Mouse (Mus musculus): Measurements from ENCODE around the gene Nphs2. TPM values are rescaled to one million over a fixed set of nuclear protein-coding genes. Genes with fewer than 3 reads are reported as not detected.
"Not testable (repeated sequence)": the region's sequence is repeated elsewhere in the genome, so short reads cannot be mapped to it uniquely, and the experiment has no call there.

The Nphs2 gene
- not detected for total RNA-seq (2021)
- long read RNA-seq, experiment 1, result 0 reads
- long read RNA-seq, experiment 2, result 0 reads

GRCm38 (mm10) chr1:156310630-156311029 is at the start of gene Nphs2:
Gene Nphs2 (plus strand): TSS chr1:156310727.
- peak; percentile 9 for DNase-seq

- peak; percentile 65 for DNase-seq
These were observed 47.2 kb upstream of the Nphs2 start for GRCm38 (mm10) chr1:156263352-156263751.

GRCm38 (mm10) chr1:156263946-156264345 is 46.6 kb upstream of the Nphs2 start:
- no peak for DNase-seq

- DNase-seq, result not testable (repeated sequence)
These were observed 42.0 kb upstream of the Nphs2 start for GRCm38 (mm10) chr1:156268546-156268945.

- no peak for DNase-seq
These were observed 40.1 kb upstream of the Nphs2 start for GRCm38 (mm10) chr1:156270471-156270870.

GRCm38 (mm10) chr1:156271654-156272053 is 38.9 kb upstream of the Nphs2 start:
- no peak for DNase-seq

GRCm38 (mm10) chr1:156273647-156274046 is 36.9 kb upstream of the Nphs2 start:
- DNase-seq, result no peak

GRCm38 (mm10) chr1:156280131-156280530 is 30.4 kb upstream of the Nphs2 start:
- no peak for DNase-seq

GRCm38 (mm10) chr1:156284207-156284606 is 26.3 kb upstream of the Nphs2 start:
- no peak for DNase-seq

GRCm38 (mm10) chr1:156284851-156285540 is 25.5 kb upstream of the Nphs2 start:
- no peak for DNase-seq

- no peak for DNase-seq
These were observed 25.0 kb upstream of the Nphs2 start for GRCm38 (mm10) chr1:156285541-156285896.

GRCm38 (mm10) chr1:156288556-156289221 is 21.8 kb upstream of the Nphs2 start:
- no peak for DNase-seq

GRCm38 (mm10) chr1:156289222-156289587 is 21.3 kb upstream of the Nphs2 start:
- not testable (repeated sequence) for DNase-seq

GRCm38 (mm10) chr1:156290016-156290415 is 20.5 kb upstream of the Nphs2 start:
- no peak for DNase-seq

- DNase-seq, result peak; percentile 26
These were observed 7.4 kb upstream of the Nphs2 start, which contains the start of gene Tdrd5 for GRCm38 (mm10) chr1:156302911-156303749. Gene Tdrd5 (minus strand): TSS chr1:156303664.

GRCm38 (mm10) chr1:156308595-156308994 is 1.9 kb upstream of the Nphs2 start:
- DNase-seq, result no peak

GRCm38 (mm10) chr1:156323126-156323525 is 12.6 kb downstream of the Nphs2 start:
- no peak for DNase-seq

GRCm38 (mm10) chr1:156340847-156341246 is 30.3 kb downstream of the Nphs2 start:
- no peak for DNase-seq

- no peak for DNase-seq
These were observed 33.9 kb downstream of the Nphs2 start for GRCm38 (mm10) chr1:156344433-156344832.

GRCm38 (mm10) chr1:156345633-156346032 is 35.1 kb downstream of the Nphs2 start:
- no peak for DNase-seq

- no peak for DNase-seq
These were observed 38.5 kb downstream of the Nphs2 start for GRCm38 (mm10) chr1:156349031-156349430.

- no peak for DNase-seq
These were observed 39.9 kb downstream of the Nphs2 start for GRCm38 (mm10) chr1:156350441-156350840.

- DNase-seq, result no peak
These were observed 41.9 kb downstream of the Nphs2 start for GRCm38 (mm10) chr1:156352466-156352865.
